Mouse (Mus musculus): ENCODE measurements around the gene Eif2b3.

DNA sequence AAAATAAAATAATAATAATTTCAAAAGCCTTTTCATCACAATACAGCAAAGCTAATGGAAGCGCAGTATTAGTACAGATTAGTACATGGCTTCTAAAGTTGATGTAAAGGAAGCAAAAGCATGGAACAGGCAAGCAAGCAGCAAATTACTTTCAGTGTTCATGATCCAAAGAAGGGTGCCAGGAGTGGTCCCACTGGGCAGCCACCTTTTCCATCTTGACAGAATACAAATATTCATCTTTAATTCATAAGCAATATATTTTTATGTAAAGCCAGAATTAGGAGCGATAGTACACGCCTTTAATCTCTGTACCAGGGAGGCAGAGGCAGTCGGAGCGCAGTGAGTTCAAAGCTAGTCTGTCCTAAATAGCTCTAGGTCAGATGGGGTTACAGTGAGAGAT lies 100.4 kb downstream of the Eif2b3 start:
- TF ChIP-seq MAX (IDR thresholded peaks at IDR 0.05; ENCODE audit: low read depth) (no peak), POLR2A (IDR thresholded peaks at IDR 0.05; ENCODE audit: insufficient read length, low read depth) (no peak), TCF12 (IDR thresholded peaks at IDR 0.05; ENCODE audit: insufficient read depth, poor library complexity, severe bottlenecking) (no peak), USF1 (IDR thresholded peaks at IDR 0.05; ENCODE audit: low read depth) (no peak), SRF (IDR thresholded peaks at IDR 0.05; ENCODE audit: control insufficient read depth, insufficient read length, low read depth) (no peak), E2F4 (IDR thresholded peaks at IDR 0.05; ENCODE audit: insufficient read depth) (no peak), POLR2AphosphoS2 (IDR thresholded peaks at IDR 0.05; ENCODE audit: insufficient read length, low read depth) (no peak), CEBPB (IDR thresholded peaks at IDR 0.05; ENCODE audit: insufficient read depth, poor library complexity, severe bottlenecking) (no peak), TCF3 (IDR thresholded peaks at IDR 0.05; ENCODE audit: insufficient read length, low read depth) (no peak)
